Mouse (Mus musculus): Measurements from ENCODE around the gene Hoxc6.

The Hoxc6 gene

GRCm38 (mm10) chr15:103015009-103015399 lies 16.9 kb downstream of the Hoxc6 start:
- no peak for DNase-seq

GRCm38 (mm10) chr15:103015406-103016166 lies 17.5 kb downstream of the Hoxc6 start:
- DNase-seq: no peak

- DNase-seq: no peak
These were observed 20.6 kb downstream of the Hoxc6 start, which contains the start of gene Hoxc4 for GRCm38 (mm10) chr15:103018636-103019035. Gene Hoxc4, plus strand, starts transcription at chr15:103018934.

- DNase-seq: no peak
These were observed 22.9 kb downstream of the Hoxc6 start for GRCm38 (mm10) chr15:103020899-103021418.

GRCm38 (mm10) chr15:103021544-103021943 lies 23.5 kb downstream of the Hoxc6 start:
- DNase-seq: no peak

- DNase-seq: no peak
These were observed 26.1 kb downstream of the Hoxc6 start for GRCm38 (mm10) chr15:103024131-103024530.

GRCm38 (mm10) chr15:103027266-103028235 lies 29.5 kb downstream of the Hoxc6 start:
- DNase-seq: no peak

- no peak for DNase-seq
These were observed 31.0 kb downstream of the Hoxc6 start for GRCm38 (mm10) chr15:103028916-103029512.

- no peak for DNase-seq
These were observed 32.1 kb downstream of the Hoxc6 start for GRCm38 (mm10) chr15:103030142-103030541.

GRCm38 (mm10) chr15:103032167-103032566 lies 34.1 kb downstream of the Hoxc6 start:
- no peak for DNase-seq

- DNase-seq: no peak
These were observed 34.9 kb downstream of the Hoxc6 start for GRCm38 (mm10) chr15:103032646-103033575.

- no peak for DNase-seq
These were observed 36.2 kb downstream of the Hoxc6 start for GRCm38 (mm10) chr15:103034043-103034806.

- DNase-seq: no peak
These were observed 36.9 kb downstream of the Hoxc6 start for GRCm38 (mm10) chr15:103034807-103035547.

GRCm38 (mm10) chr15:103035548-103035881 lies 37.5 kb downstream of the Hoxc6 start:
- no peak for DNase-seq

- DNase-seq: no peak
These were observed 39.5 kb downstream of the Hoxc6 start for GRCm38 (mm10) chr15:103037579-103037978.

GRCm38 (mm10) chr15:103038701-103039480 lies 40.8 kb downstream of the Hoxc6 start:
- DNase-seq: no peak

GRCm38 (mm10) chr15:103039609-103040008 lies 41.6 kb downstream of the Hoxc6 start:
- no peak for DNase-seq

GRCm38 (mm10) chr15:103040601-103041000 lies 42.5 kb downstream of the Hoxc6 start:
- DNase-seq: no peak

GRCm38 (mm10) chr15:103041613-103042012 lies 43.6 kb downstream of the Hoxc6 start:
- DNase-seq: no peak

GRCm38 (mm10) chr15:103042209-103042608 lies 44.2 kb downstream of the Hoxc6 start:
- DNase-seq: no peak

All from thymus, postnatal 36 days (tissue).